Mouse (Mus musculus) heart, embryonic 11.5 days (tissue): ENCODE results near the gene Dnah5. TPM values are rescaled to one million over a fixed set of nuclear protein-coding genes. Genes with fewer than 3 reads are reported as not detected.

Experiments
- ATAC-seq: fragments of 200-750 bp; cut with Nextera tagmentation; replicated peaks from 2 replicates; pipeline ENCODE4 v1.8.0; 2017; ENCODE audit warnings: moderate library complexity; ENCODE audit not compliant: insufficient number of reproducible peaks, low FRiP score, low TSS enrichment
- H3K27ac ChIP-seq: fragments of 300-500 bp; sonication (generic); 2 replicates; pipeline ENCODE4 v1.5.1; 2014; ENCODE audit warnings: mild to moderate bottlenecking, low read depth, low read length
- H3K27me3 ChIP-seq: fragments of 300-500 bp; sonication (generic); 2 replicates; pipeline ENCODE4 v1.6.1; 2014; ENCODE audit warnings: mild to moderate bottlenecking, low read length, mixed read lengths; ENCODE audit not compliant: control insufficient read depth, insufficient read depth
- H3K36me3 ChIP-seq: fragments of 300-500 bp; sonication (generic); 2 replicates; pipeline ENCODE4 v1.6.1; 2014; ENCODE audit warnings: mild to moderate bottlenecking, low read length, moderate library complexity, mixed read lengths; ENCODE audit not compliant: control insufficient read depth, insufficient read depth
- H3K4me1 ChIP-seq: fragments of 300-500 bp; sonication (generic); 2 replicates; pipeline ENCODE4 v1.6.1; 2014; ENCODE audit warnings: low read length; ENCODE audit not compliant: control insufficient read depth, insufficient read depth
- H3K4me2 ChIP-seq: fragments of 300-500 bp; sonication (generic); 2 replicates; pipeline ENCODE4 v1.6.1; 2014; ENCODE audit warnings: mild to moderate bottlenecking, moderate library complexity
- H3K4me3 ChIP-seq: fragments of 300-500 bp; sonication (generic); 2 replicates; pipeline ENCODE4 v1.5.1; 2014; ENCODE audit warnings: low read depth, low read length
- H3K9ac ChIP-seq: fragments of 300-500 bp; sonication (generic); 2 replicates; pipeline ENCODE4 v1.6.1; 2014; ENCODE audit warnings: mild to moderate bottlenecking, low read depth, low read length, moderate library complexity
- H3K9me3 ChIP-seq: fragments of 300-500 bp; sonication (generic); replicated peaks from 2 replicates; pipeline ENCODE4 v1.6.1; 2016; ENCODE audit warnings: low read length; ENCODE audit not compliant: control insufficient read depth
- WGBS: fragments of 180-500 bp; shearing (Covaris S2); extraction: QIAGEN DNeasy Blood & Tissue Kit; methylation state at CpG from one replicate; pipeline ENCODE4 v1.1.7; 2014; ENCODE audit not compliant: insufficient replicate concordance; 5-methylcytosine and 5-hydroxymethylcytosine counted together
- polyA plus RNA-seq: library from polyadenylated mRNA; unstranded; fragments of >200 nt; fragmentation: Nextera tagmentation; extraction: Ambion mirVana; gene quantifications from 2 replicates; pipeline ENCODE4 v1.2.1, GENCODE M21; 2014

Gene Dnah5
- polyA plus RNA-seq, 1 experiment from 2014 or later, result 0.03 TPM

GRCm38 (mm10) chr15:28213057-28213456 lies 9.5 kb downstream of the Dnah5 start:
- no peak for ATAC-seq
- WGBS, result 82% methylated on average over 5 of the region's 5 CpGs

GRCm38 (mm10) chr15:28216358-28216757 lies 12.8 kb downstream of the Dnah5 start:
- 70% methylated on average over 8 of the region's 8 CpGs for WGBS
- Histone ChIP-seq H3K27ac (no peak overlapping the region), H3K9ac (no peak overlapping the region), H3K9me3 (no peaks in the 10 kb centered on the region), H3K4me1 (no peaks in the 10 kb centered on the region; the same call in 1 of the 2 replicates), H3K4me3 (no peak overlapping the region), H3K36me3 (no peaks in the 10 kb centered on the region), H3K4me2 (no peak overlapping the region), H3K27me3 (no peaks in the 10 kb centered on the region)
- ATAC-seq, result no peak

More at GRCm38 (mm10) chr15:28213057-28213456, 9.5 kb downstream of the Dnah5 start:
- no peaks in the 10 kb centered on the region for H3K36me3 ChIP-seq
- H3K9ac ChIP-seq, result no peak overlapping the region
- H3K27me3 ChIP-seq, result no peaks in the 10 kb centered on the region
- no peak overlapping the region for H3K4me3 ChIP-seq
- H3K9me3 ChIP-seq, result no peaks in the 10 kb centered on the region
- no peak overlapping the region for H3K27ac ChIP-seq
- H3K4me1 ChIP-seq, result no peaks in the 10 kb centered on the region; the same call in 1 of the 2 replicates
- H3K4me2 ChIP-seq, result no peak overlapping the region

- no peaks in the 10 kb centered on the region for H3K36me3 ChIP-seq
- no peak overlapping the region for H3K9ac ChIP-seq
- no peak overlapping the region for H3K4me3 ChIP-seq
- no peaks in the 10 kb centered on the region for H3K9me3 ChIP-seq
- H3K4me1 ChIP-seq, result no peaks in the 10 kb centered on the region
- WGBS, result 47% methylated on average over 3 of the region's 3 CpGs
- H3K27ac ChIP-seq, result no peak overlapping the region
- H3K4me2 ChIP-seq, result no peak overlapping the region
- no peaks in the 10 kb centered on the region for H3K27me3 ChIP-seq
- ATAC-seq, result no peak
Observed at GRCm38 (mm10) chr15:28227316-28227715, 23.8 kb downstream of the Dnah5 start.

GRCm38 (mm10) chr15:28260250-28260649 lies 56.7 kb downstream of the Dnah5 start:
- ATAC-seq, result no peak
- WGBS, result 59% methylated on average over 1 of the region's 1 CpGs
- H3K27me3 ChIP-seq, result no peaks in the 10 kb centered on the region
- H3K9ac ChIP-seq, result no peak overlapping the region
- H3K4me3 ChIP-seq, result no peak overlapping the region
- H3K9me3 ChIP-seq, result 0 out of 2 replicates have a peak, but pooled peaks cover 2% of the 10 kb centered on the region
- no peak overlapping the region for H3K27ac ChIP-seq
- H3K36me3 ChIP-seq, result no peaks in the 10 kb centered on the region
- no peak overlapping the region for H3K4me2 ChIP-seq
- H3K4me1 ChIP-seq, result no peaks in the 10 kb centered on the region

- Histone ChIP-seq H3K36me3 (no peaks in the 10 kb centered on the region), H3K9ac (no peak overlapping the region), H3K9me3 (no peaks in the 10 kb centered on the region), H3K27me3 (no peaks in the 10 kb centered on the region), H3K4me2 (no peak overlapping the region), H3K27ac (no peak overlapping the region), H3K4me3 (no peak overlapping the region), H3K4me1 (no peaks in the 10 kb centered on the region)
- 87% methylated on average over 4 of the region's 4 CpGs for WGBS
- ATAC-seq, result no peak
Observed at GRCm38 (mm10) chr15:28299438-28299837, 95.9 kb downstream of the Dnah5 start.

GRCm38 (mm10) chr15:28307131-28307530 lies 103.6 kb downstream of the Dnah5 start:
- Histone ChIP-seq H3K4me2 (no peak overlapping the region), H3K9me3 (no peaks in the 10 kb centered on the region), H3K27ac (no peak overlapping the region), H3K4me1 (no peaks in the 10 kb centered on the region), H3K36me3 (no peaks in the 10 kb centered on the region), H3K27me3 (no peaks in the 10 kb centered on the region), H3K4me3 (no peak overlapping the region), H3K9ac (no peak overlapping the region)
- no peak for ATAC-seq
- WGBS, result 66% methylated on average over 8 of the region's 8 CpGs

- Histone ChIP-seq H3K27ac (no peak overlapping the region), H3K4me2 (no peak overlapping the region), H3K27me3 (no peaks in the 10 kb centered on the region), H3K4me3 (no peak overlapping the region), H3K36me3 (no peaks in the 10 kb centered on the region), H3K9me3 (no peaks in the 10 kb centered on the region), H3K4me1 (no peaks in the 10 kb centered on the region), H3K9ac (no peak overlapping the region)
- ATAC-seq, result no peak
- WGBS, result 80% methylated on average over 2 of the region's 2 CpGs
Observed at GRCm38 (mm10) chr15:28307884-28308283, 104.3 kb downstream of the Dnah5 start.

- Histone ChIP-seq H3K4me3 (no peak overlapping the region), H3K9me3 (no peaks in the 10 kb centered on the region), H3K36me3 (no peaks in the 10 kb centered on the region), H3K9ac (no peak overlapping the region), H3K4me2 (no peak overlapping the region), H3K4me1 (no peaks in the 10 kb centered on the region), H3K27me3 (no peaks in the 10 kb centered on the region), H3K27ac (no peak overlapping the region)
- ATAC-seq, result no peak
- WGBS, result 65% methylated on average over 4 of the region's 4 CpGs
Observed at GRCm38 (mm10) chr15:28310516-28310915, 107.0 kb downstream of the Dnah5 start.

GRCm38 (mm10) chr15:28313451-28313850 lies 109.9 kb downstream of the Dnah5 start:
- no peaks in the 10 kb centered on the region for H3K4me1 ChIP-seq
- H3K9me3 ChIP-seq, result no peaks in the 10 kb centered on the region
- WGBS, result 69% methylated on average over 14 of the region's 14 CpGs
- H3K4me3 ChIP-seq, result no peak overlapping the region
- no peaks in the 10 kb centered on the region for H3K36me3 ChIP-seq
- no peaks in the 10 kb centered on the region for H3K27me3 ChIP-seq
- no peak overlapping the region for H3K4me2 ChIP-seq
- H3K9ac ChIP-seq, result no peak overlapping the region
- no peak for ATAC-seq
- no peak overlapping the region for H3K27ac ChIP-seq
